Mouse (Mus musculus) central nervous system, embryonic 11.5 days (tissue): ENCODE data around the gene Cst10. TPM values are rescaled to one million over a fixed set of nuclear protein-coding genes. Genes with fewer than 3 reads are reported as not detected.

Experiments
- polyA plus RNA-seq: library from polyadenylated mRNA; depleted of rRNA; stranded (reverse); fragments of >200 nt; gene quantifications from 2 replicates; pipeline ENCODE4 v1.2.3, GENCODE M21; 2012; rRNA removed

Gene Cst10
- polyA plus RNA-seq: not detected in 2 replicates

DNA sequence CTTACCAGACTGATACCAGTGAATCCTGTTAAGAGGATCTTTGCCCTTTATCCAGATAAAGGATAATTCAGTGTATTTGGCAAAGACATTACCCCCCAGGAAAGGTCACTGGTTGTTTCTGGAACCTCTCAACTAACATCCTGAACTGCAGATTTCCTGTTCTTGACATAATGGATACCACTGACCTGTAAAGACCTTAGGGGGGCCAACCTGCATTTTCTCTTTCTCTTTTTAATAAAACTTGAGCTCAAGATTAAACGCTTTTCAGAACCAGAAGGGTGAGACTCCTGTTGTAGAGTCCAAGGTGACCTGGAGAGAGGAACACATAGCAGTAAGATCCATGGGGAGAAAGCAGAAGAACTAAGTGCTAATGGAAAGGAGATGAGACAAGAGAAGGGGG lies at the start of gene Cst10:
Cst10 (plus strand) TSS at position 301 of the 400 bp plus-strand sequence.

